In genomic region chr7:66110636-66111112, GRCm38 (mm10) we compare ENCODE assay signal across 8 mouse cellular contexts. TPM values are rescaled to one million over a fixed set of nuclear protein-coding genes. Genes with fewer than 3 reads are reported as not detected.
DNase-seq lines count a peak whose midpoint lies in the region; ATAC-seq and TF ChIP-seq lines count a peak whose summit lies in the region.

No protein-coding gene starts in this region.

- H3K4me2 ChIP-seq in heart, embryonic 16.5 days (ENCODE audit: low read depth, low read length): peak overlapping the region; percentile 95
- H3K4me2 ChIP-seq in embryonic facial prominence, embryonic 14.5 days (ENCODE audit: low read depth, low read length): peak overlapping the region; percentile 91
- H3K4me2 ChIP-seq in neural tube, embryonic 14.5 days (ENCODE audit: low read depth, low read length): peak overlapping the region; percentile 68

- DNase-seq in heart, adult 9 months (ENCODE audit: low spot score in 2 of 2): no peak
- DNase-seq in embryonic facial prominence, embryonic 14.5 days (ENCODE audit: low spot score): peak; percentile 54
- peak; percentile 48 for DNase-seq in limb, embryonic 10.5 days (ENCODE audit: low spot score)
- DNase-seq in urinary bladder, postnatal 36 days (ENCODE audit: low spot score in 2 of 2): no peak
- DNase-seq in layer of hippocampus, adult 11-12 months (ENCODE audit: low spot score): no peak

- H3K27ac ChIP-seq in heart, embryonic 16.5 days (ENCODE audit: low read length): peak overlapping the region; percentile 87
- H3K27ac ChIP-seq in ES-Bruce4 (ENCODE audit: insufficient read depth, low read length): no peak overlapping the region
- peak overlapping the region; percentile 94 for H3K27ac ChIP-seq in embryonic facial prominence, embryonic 14.5 days (replicated peaks; ENCODE audit: low read depth, low read length)
- peak overlapping the region; percentile 98 for H3K27ac ChIP-seq in limb, embryonic 10.5 days
- peak overlapping the region; percentile 93 for H3K27ac ChIP-seq in neural tube, embryonic 14.5 days (ENCODE audit: low read depth, low read length)

- no peak for ATAC-seq in heart, embryonic 16.5 days (replicated peaks; ENCODE audit: extremely low read depth, insufficient read depth, low FRiP score)
- peak; percentile 16; the same call in 1 of the 2 replicates for ATAC-seq in embryonic facial prominence, embryonic 14.5 days (ENCODE audit: low read depth)
- no peak for ATAC-seq in neural tube, embryonic 14.5 days (ENCODE audit: low read depth)

- H3K36me3 ChIP-seq in heart, embryonic 16.5 days (ENCODE audit: control insufficient read depth, insufficient read depth): no peaks in the 10 kb centered on the region; the same call in 1 of the 2 replicates
- no peaks in the 10 kb centered on the region for H3K36me3 ChIP-seq in ES-Bruce4 (ENCODE audit: control insufficient read depth, insufficient read depth, low read length, poor library complexity, severe bottlenecking)
- H3K36me3 ChIP-seq in embryonic facial prominence, embryonic 14.5 days (ENCODE audit: control insufficient read depth, insufficient read depth, low read length): no peaks in the 10 kb centered on the region
- H3K36me3 ChIP-seq in limb, embryonic 10.5 days: peaks cover 15% of the 10 kb centered on the region
- no peaks in the 10 kb centered on the region for H3K36me3 ChIP-seq in neural tube, embryonic 14.5 days (ENCODE audit: control insufficient read depth, insufficient read depth, low read length)

- H3K4me1 ChIP-seq in heart, embryonic 16.5 days (ENCODE audit: control insufficient read depth, insufficient read depth, low read length): peaks cover 44% of the 10 kb centered on the region
- H3K4me1 ChIP-seq in ES-Bruce4 (ENCODE audit: control insufficient read depth, insufficient read depth, low read length): no peaks in the 10 kb centered on the region
- H3K4me1 ChIP-seq in embryonic facial prominence, embryonic 14.5 days (ENCODE audit: control insufficient read depth, insufficient read depth, low read length): peaks cover 23% of the 10 kb centered on the region
- peaks cover 28% of the 10 kb centered on the region for H3K4me1 ChIP-seq in limb, embryonic 10.5 days
- H3K4me1 ChIP-seq in neural tube, embryonic 14.5 days (ENCODE audit: control insufficient read depth, insufficient read depth, low read length): peaks cover 15% of the 10 kb centered on the region

- H3K9me3 ChIP-seq in heart, embryonic 16.5 days (replicated peaks; ENCODE audit: control insufficient read depth, low read length): no peaks in the 10 kb centered on the region
- no peaks in the 10 kb centered on the region for H3K9me3 ChIP-seq in ES-Bruce4 (replicated peaks; ENCODE audit: control insufficient read depth, insufficient read depth, low read length, poor library complexity, severe bottlenecking)
- H3K9me3 ChIP-seq in embryonic facial prominence, embryonic 14.5 days (ENCODE audit: control insufficient read depth, low read length): no peaks in the 10 kb centered on the region
- H3K9me3 ChIP-seq in limb, embryonic 10.5 days (replicated peaks): no peaks in the 10 kb centered on the region
- H3K9me3 ChIP-seq in neural tube, embryonic 14.5 days (ENCODE audit: control insufficient read depth, low read length): no peaks in the 10 kb centered on the region

- TF ChIP-seq POLR2A in ES-Bruce4 (IDR thresholded peaks at IDR 0.05; ENCODE audit: insufficient read depth, low read length): no peak

- no peak for TF ChIP-seq CTCF in ES-Bruce4 (IDR thresholded peaks at IDR 0.05; ENCODE audit: low read depth, low read length)

- peak overlapping the region; percentile 87 for H3K9ac ChIP-seq in heart, embryonic 16.5 days (ENCODE audit: low read length)
- H3K9ac ChIP-seq in ES-Bruce4 (ENCODE audit: low read depth, poor library complexity, severe bottlenecking): peak overlapping the region; percentile 92
- peak overlapping the region; percentile 92 for H3K9ac ChIP-seq in embryonic facial prominence, embryonic 14.5 days (ENCODE audit: low read depth, low read length)
- peak overlapping the region; percentile 92 for H3K9ac ChIP-seq in neural tube, embryonic 14.5 days (replicated peaks; ENCODE audit: low read depth, low read length)

- H3K4me3 ChIP-seq in heart, embryonic 16.5 days (ENCODE audit: low read length): peak overlapping the region; percentile 81
- H3K4me3 ChIP-seq in ES-Bruce4 (ENCODE audit: low read depth, low read length): no peak overlapping the region
- H3K4me3 ChIP-seq in embryonic facial prominence, embryonic 14.5 days (ENCODE audit: low read depth, low read length): peak overlapping the region; percentile 73
- peak overlapping the region; percentile 98 for H3K4me3 ChIP-seq in limb, embryonic 10.5 days
- peak overlapping the region; percentile 84 for H3K4me3 ChIP-seq in neural tube, embryonic 14.5 days (ENCODE audit: low read depth, low read length)

- no peak for TF ChIP-seq EP300 in ES-Bruce4 (IDR thresholded peaks at IDR 0.05; ENCODE audit: insufficient read depth, low read depth, low read length)

- no peaks in the 10 kb centered on the region for H3K27me3 ChIP-seq in heart, embryonic 16.5 days (ENCODE audit: control insufficient read depth, insufficient read depth, low read length)
- H3K27me3 ChIP-seq in ES-Bruce4 (ENCODE audit: control insufficient read depth, insufficient read depth, low read length, poor library complexity, severe bottlenecking): 0 out of 2 replicates have a peak, but pooled peaks cover 2% of the 10 kb centered on the region
- no peaks in the 10 kb centered on the region for H3K27me3 ChIP-seq in embryonic facial prominence, embryonic 14.5 days (replicated peaks; ENCODE audit: control insufficient read depth, insufficient read depth, low read length)
- H3K27me3 ChIP-seq in limb, embryonic 10.5 days (ENCODE audit: low read depth, poor library complexity, severe bottlenecking): no peaks in the 10 kb centered on the region
- H3K27me3 ChIP-seq in neural tube, embryonic 14.5 days (ENCODE audit: control insufficient read depth, insufficient read depth, low read length): no peaks in the 10 kb centered on the region

- WGBS in heart, embryonic 16.5 days: 5% methylated on average over 10 of the region's 10 CpGs
- 1% methylated on average over 10 of the region's 10 CpGs for WGBS in embryonic facial prominence, embryonic 14.5 days
- WGBS in limb, embryonic 10.5 days: 11% methylated on average over 10 of the region's 10 CpGs
- WGBS in neural tube, embryonic 14.5 days: 4% methylated on average over 10 of the region's 10 CpGs

RNA-seq across cellular contexts. Expression of gene Chsy1, which starts 1.4 kb away (rescaled TPM):
- 10.8 and 11.5 TPM in 2 replicates for polyA plus RNA-seq in heart, embryonic 16.5 days (2015; fragmentation: Nextera tagmentation; extraction: Ambion mirVana)
- 25.8 and 27.6 TPM in 2 replicates for polyA plus RNA-seq in ES-Bruce4 (2011; ENCODE audit: insufficient read depth, insufficient read length, low read depth, missing spikeins)
- polyA plus RNA-seq in embryonic facial prominence, embryonic 14.5 days (2014; fragmentation: Nextera tagmentation; extraction: Ambion mirVana): 34.4 and 36.6 TPM in 2 replicates
- polyA plus RNA-seq in limb, embryonic 10.5 days (2016; fragmentation: Nextera tagmentation; extraction: Ambion mirVana): 12.9 and 14.8 TPM in 2 replicates
- 16.1 and 16.4 TPM in 2 replicates for polyA plus RNA-seq in neural tube, embryonic 14.5 days (2014; fragmentation: Nextera tagmentation; extraction: Ambion mirVana)

RNA-seq across cellular contexts. Expression of gene Selenos, which starts 31.2 kb away (rescaled TPM):
- polyA plus RNA-seq in heart, embryonic 16.5 days (2015; fragmentation: Nextera tagmentation; extraction: Ambion mirVana): 67.0 and 75.8 TPM in 2 replicates
- 33.3 and 42.9 TPM in 2 replicates for polyA plus RNA-seq in ES-Bruce4 (2011; ENCODE audit: insufficient read depth, insufficient read length, low read depth, missing spikeins)
- 137 and 140 TPM in 2 replicates for polyA plus RNA-seq in embryonic facial prominence, embryonic 14.5 days (2014; fragmentation: Nextera tagmentation; extraction: Ambion mirVana)
- polyA plus RNA-seq in limb, embryonic 10.5 days (2016; fragmentation: Nextera tagmentation; extraction: Ambion mirVana): 83.0 and 83.5 TPM in 2 replicates
- polyA plus RNA-seq in neural tube, embryonic 14.5 days (2014; fragmentation: Nextera tagmentation; extraction: Ambion mirVana): 79.0 and 89.7 TPM in 2 replicates

RNA-seq across cellular contexts. Expression of gene Snrpa1, which starts 51.9 kb away (rescaled TPM):
- 89.4 and 99.8 TPM in 2 replicates for polyA plus RNA-seq in heart, embryonic 16.5 days (2015; fragmentation: Nextera tagmentation; extraction: Ambion mirVana)
- 152 and 155 TPM in 2 replicates for polyA plus RNA-seq in ES-Bruce4 (2011; ENCODE audit: insufficient read depth, insufficient read length, low read depth, missing spikeins)
- 134 and 146 TPM in 2 replicates for polyA plus RNA-seq in embryonic facial prominence, embryonic 14.5 days (2014; fragmentation: Nextera tagmentation; extraction: Ambion mirVana)
- 276 and 312 TPM in 2 replicates for polyA plus RNA-seq in limb, embryonic 10.5 days (2016; fragmentation: Nextera tagmentation; extraction: Ambion mirVana)
- polyA plus RNA-seq in neural tube, embryonic 14.5 days (2014; fragmentation: Nextera tagmentation; extraction: Ambion mirVana): 114 and 125 TPM in 2 replicates

Comparison
In these comparisons a context has a peak if more than half of its experiments do, and no peak if none do; other contexts are left out.
1. DNase-seq: peak in embryonic facial prominence, embryonic 14.5 days (single experiment) and limb, embryonic 10.5 days (single experiment); none in heart, adult 9 months (0 of 2), urinary bladder, postnatal 36 days (0 of 2) and layer of hippocampus, adult 11-12 months (single experiment).
2. Peak in every context shown above with its lines, with median percentiles within 50 percentile points of each other: H3K4me2 ChIP-seq and H3K9ac ChIP-seq.